Mouse (Mus musculus) liver, embryonic 18 days (tissue): Measurements from ENCODE around the gene Hist2h2aa2. TPM values are rescaled to one million over a fixed set of nuclear protein-coding genes. Genes with fewer than 3 reads are reported as not detected.

ENCODE experiments used
- polyA plus RNA-seq: library from polyadenylated mRNA; depleted of rRNA; stranded (reverse); fragments of >200 nt; gene quantifications from 2 replicates; pipeline ENCODE4 v1.2.3, GENCODE M21; 2012; rRNA removed

The Hist2h2aa2 gene
- 39.3 and 40.4 TPM in 2 replicates for polyA plus RNA-seq

GRCm38 (mm10) chr3:96239949-96240798 lies at the start of gene Hist2h2aa2:
Gene Hist2h2aa2, minus strand, starts transcription at chr3:96240276.

DNA sequence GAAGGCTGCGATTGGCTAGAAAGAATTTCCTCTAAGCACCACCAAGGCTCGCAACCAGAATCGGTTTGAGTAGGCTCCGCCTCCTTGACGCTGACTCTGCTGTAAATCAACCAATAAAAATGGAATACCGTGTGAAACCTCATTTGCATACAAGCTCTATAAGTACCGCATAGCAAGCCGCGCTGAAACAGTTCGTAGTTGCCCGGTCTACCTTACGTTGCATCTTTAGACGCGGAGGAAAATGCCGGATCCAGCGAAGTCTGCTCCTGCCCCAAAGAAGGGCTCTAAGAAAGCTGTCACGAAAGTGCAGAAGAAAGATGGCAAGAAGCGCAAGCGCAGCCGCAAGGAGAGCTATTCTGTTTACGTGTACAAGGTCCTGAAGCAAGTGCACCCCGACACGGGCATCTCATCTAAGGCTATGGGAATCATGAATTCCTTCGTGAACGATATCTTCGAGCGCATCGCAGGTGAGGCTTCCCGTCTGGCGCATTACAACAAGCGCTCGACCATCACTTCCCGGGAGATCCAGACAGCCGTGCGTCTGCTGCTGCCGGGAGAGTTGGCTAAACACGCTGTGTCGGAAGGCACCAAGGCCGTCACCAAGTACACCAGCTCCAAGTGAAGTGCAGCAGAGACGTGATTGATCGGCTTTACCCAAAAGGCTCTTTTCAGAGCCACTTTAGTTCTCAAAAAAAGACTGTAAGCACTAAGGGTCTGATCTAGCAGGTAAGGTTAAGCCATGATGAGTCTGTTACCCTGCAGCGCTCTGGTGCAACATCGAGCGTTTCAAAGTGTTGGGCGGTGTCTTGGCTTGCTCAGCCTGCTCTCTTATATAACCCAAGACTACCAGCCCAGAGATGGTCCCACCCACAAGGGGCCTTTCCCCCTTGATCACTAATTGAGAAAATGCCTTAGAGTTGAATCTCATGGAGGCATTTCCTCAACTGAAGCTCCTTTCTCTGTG lies 29.7 kb upstream of the Hist2h2aa2 start, which contains the start of gene Hist2h2bb:
Hist2h2bb (plus strand) TSS at position 242 of the 964 bp plus-strand sequence.

DNA sequence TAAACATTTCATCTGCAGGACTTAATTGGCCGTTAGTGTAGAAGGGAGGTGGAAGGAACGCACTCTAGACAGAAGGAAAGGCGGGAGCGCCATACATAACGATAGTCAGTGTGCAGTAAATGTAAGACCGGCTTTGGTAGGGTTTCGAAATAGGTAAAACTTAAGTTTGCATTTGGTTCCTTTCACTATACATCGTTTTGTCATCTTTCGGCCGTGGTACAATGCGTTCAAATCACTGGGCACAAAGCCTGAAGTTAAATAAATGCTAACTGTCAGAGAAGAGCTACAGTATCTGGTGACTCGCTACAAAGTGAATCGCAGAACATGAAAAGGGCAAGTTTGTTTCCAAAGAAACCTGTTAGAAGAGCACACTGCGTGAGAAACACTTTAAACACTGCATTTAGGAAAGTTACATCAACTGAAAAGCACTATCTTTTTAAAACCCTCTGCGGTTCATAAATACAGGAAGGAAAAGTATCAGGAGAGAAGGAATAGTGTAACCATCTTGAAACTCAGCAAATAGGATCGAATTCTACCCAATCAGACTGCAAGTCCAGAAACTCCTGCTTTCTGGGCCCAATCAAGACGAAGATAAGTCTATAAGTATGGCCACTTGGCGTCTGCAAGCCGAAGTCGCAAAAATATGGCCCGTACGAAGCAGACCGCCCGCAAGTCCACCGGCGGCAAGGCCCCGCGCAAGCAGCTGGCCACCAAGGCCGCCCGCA lies 28.1 kb upstream of the Hist2h2aa2 start, which contains the start of gene Hist2h3b:
Hist2h3b (plus strand) TSS at position 604 of the 725 bp plus-strand sequence.

GRCm38 (mm10) chr3:96262979-96263550 lies 23.0 kb upstream of the Hist2h2aa2 start, which contains the start of gene Hist2h4:
Gene Hist2h4, minus strand, starts transcription at chr3:96263311.

GRCm38 (mm10) chr3:96246427-96246856 lies 6.4 kb upstream of the Hist2h2aa2 start, which contains the start of gene Hist2h3c1:
Gene Hist2h3c1, plus strand, starts transcription at chr3:96246685.

GRCm38 (mm10) chr3:96245003-96245886 lies 5.2 kb upstream of the Hist2h2aa2 start, which contains the start of gene Hist2h2aa1:
Gene Hist2h2aa1, plus strand, starts transcription at chr3:96245497.

DNA sequence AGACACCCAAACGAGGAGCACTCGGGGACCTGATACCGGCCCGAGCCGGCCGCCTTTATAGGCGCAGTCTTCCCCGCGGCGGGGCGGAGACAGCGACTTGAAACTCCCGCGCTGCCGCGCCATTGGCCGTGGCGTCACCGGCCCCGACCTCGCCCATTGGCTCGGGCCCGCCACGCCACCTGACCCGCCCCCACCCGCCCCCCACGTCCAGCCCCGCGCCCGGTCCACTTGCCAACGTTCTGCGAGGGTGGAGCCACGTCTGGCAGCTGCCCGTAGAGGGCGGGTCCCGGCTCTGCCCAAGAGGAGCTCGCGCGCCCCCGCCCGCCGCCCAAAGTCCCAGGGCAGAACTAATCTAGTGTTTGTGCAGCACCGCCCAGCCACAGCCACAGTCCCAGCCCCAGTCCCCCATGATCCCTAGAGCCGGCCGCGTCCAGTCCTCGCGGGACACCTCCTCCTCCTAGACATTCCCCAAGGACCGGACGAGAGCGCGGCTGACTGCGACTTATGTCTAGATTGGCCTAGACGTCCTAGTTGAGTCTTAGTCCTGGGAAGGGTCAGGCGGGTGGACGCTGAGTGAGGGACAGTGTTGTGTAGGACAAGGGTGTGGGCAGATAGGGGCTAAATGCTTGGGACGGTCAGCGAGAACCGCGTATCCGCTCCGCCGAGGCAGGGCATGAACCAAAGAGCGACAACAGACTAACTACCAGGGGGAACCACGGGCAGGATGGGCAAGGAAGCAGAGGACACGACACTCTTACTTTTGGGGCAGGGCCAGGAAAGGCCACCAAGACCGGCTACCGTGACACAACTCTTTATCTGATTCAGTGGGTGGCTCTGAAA lies 902 bp downstream of the Hist2h2aa2 start, which contains the start of gene Hist2h3c2:
Hist2h3c2 (minus strand) TSS at position 174 of the 840 bp plus-strand sequence.

GRCm38 (mm10) chr3:96220765-96221639 lies 19.1 kb downstream of the Hist2h2aa2 start, which contains the start of the genes Hist2h2ac and Hist2h2be:
Gene Hist2h2ac, minus strand, starts transcription at chr3:96220880.
Gene Hist2h2be, plus strand, starts transcription at chr3:96221119.

GRCm38 (mm10) chr3:96219661-96220130 lies 20.4 kb downstream of the Hist2h2aa2 start, which contains the start of the genes Bola1 and Hist2h2ab:
Gene Bola1, minus strand, starts transcription at chr3:96219709.
Gene Hist2h2ab, plus strand, starts transcription at chr3:96219865.

Other genes starting within 250 kb of the Hist2h2aa2 start
- 16.3 and 19.0 TPM in 2 replicates for gene Plekho1, start 244.3 kb downstream of the Hist2h2aa2 start, polyA plus RNA-seq
- gene Vps45, start 181.8 kb downstream of the Hist2h2aa2 start, polyA plus RNA-seq = 4.7 and 5.3 TPM in 2 replicates
- gene Otud7b, start 135.7 kb downstream of the Hist2h2aa2 start, polyA plus RNA-seq = 3.6 and 3.7 TPM in 2 replicates
- gene Mtmr11, start 78.3 kb downstream of the Hist2h2aa2 start, polyA plus RNA-seq = 9.6 and 12.3 TPM in 2 replicates
- 26.1 and 26.7 TPM in 2 replicates for gene Sf3b4, start 67.9 kb downstream of the Hist2h2aa2 start, polyA plus RNA-seq
- gene Sv2a, start 59.1 kb downstream of the Hist2h2aa2 start, polyA plus RNA-seq = 0.30 and 0.41 TPM in 2 replicates
- gene Bola1, start 20.6 kb downstream of the Hist2h2aa2 start, polyA plus RNA-seq = 29.2 and 31.1 TPM in 2 replicates
- 0.42 and 0.82 TPM in 2 replicates for gene Hist2h2ab, start 20.4 kb downstream of the Hist2h2aa2 start, polyA plus RNA-seq
- 7.7 and 8.1 TPM in 2 replicates for gene Hist2h2ac, start 19.4 kb downstream of the Hist2h2aa2 start, polyA plus RNA-seq
- gene Hist2h2be, start 19.2 kb downstream of the Hist2h2aa2 start, polyA plus RNA-seq = 8.3 and 14.1 TPM in 2 replicates
- 31.1 and 37.7 TPM in 2 replicates for gene Hist2h3c2, start 1.1 kb downstream of the Hist2h2aa2 start, polyA plus RNA-seq
- 83.3 and 119 TPM in 2 replicates for gene Hist2h2aa1, start 5.2 kb upstream of the Hist2h2aa2 start, polyA plus RNA-seq
- 1.9 and 8.4 TPM in 2 replicates for gene Hist2h3c1, start 6.4 kb upstream of the Hist2h2aa2 start, polyA plus RNA-seq
- gene Hist2h4, start 23.0 kb upstream of the Hist2h2aa2 start, polyA plus RNA-seq = 4.5 and 4.7 TPM in 2 replicates
- 30.7 and 34.8 TPM in 2 replicates for gene Hist2h3b, start 28.4 kb upstream of the Hist2h2aa2 start, polyA plus RNA-seq
- 7.1 and 7.9 TPM in 2 replicates for gene Hist2h2bb, start 29.5 kb upstream of the Hist2h2aa2 start, polyA plus RNA-seq
- gene Fcgr1, start 53.7 kb upstream of the Hist2h2aa2 start, polyA plus RNA-seq = 9.7 and 11.7 TPM in 2 replicates
- 0.05 and 0.07 TPM in 2 replicates for gene BC107364, start 212.0 kb upstream of the Hist2h2aa2 start, polyA plus RNA-seq